Mouse (Mus musculus): ENCODE measurements around the gene Lnx2. TPM values are rescaled to one million over a fixed set of nuclear protein-coding genes. Genes with fewer than 3 reads are reported as not detected.
A peak's percentile ranks its signal among the peaks of the same experiment; 100 is the strongest.

Gene Lnx2
- total and polyA plus RNA-seq, 3 experiments: 20.3 to 30.1 (median 22.9) TPM

- Histone ChIP-seq H3K36me3 (replicated peaks in 1 of 2; ENCODE audit: control insufficient read depth in 1 of 2, insufficient read depth in 1 of 2, low read length in 1 of 2) (peaks cover 23 to 32% of the 10 kb centered on the region in 2 experiments), H3K9ac (ENCODE audit: insufficient read depth, low read depth) (no peak overlapping the region), H3K79me2 (replicated peaks; ENCODE audit: control insufficient read depth, extremely low read depth, insufficient read depth, poor library complexity, severe bottlenecking) (no peaks in the 10 kb centered on the region), H3K4me3 (replicated peaks in 1 of 3; ENCODE audit: low read depth in 2 of 3, low read length in 2 of 3, poor library complexity in 1 of 3) (no peak overlapping the region), H3K27ac (ENCODE audit: insufficient read depth, low read depth) (no peak overlapping the region), H3K4me1 (ENCODE audit: control insufficient read depth in 1 of 2, insufficient read depth in 2 of 2) (peaks cover 0 to 9% of the 10 kb centered on the region in 2 experiments; a peak in 2 of 4 replicates), H3K27me3 (replicated peaks) (no peaks in the 10 kb centered on the region), H3K9me3 (replicated peaks; ENCODE audit: low read length) (no peaks in the 10 kb centered on the region), H3K4me2 (ENCODE audit: insufficient read depth, low read depth, poor library complexity, severe bottlenecking) (peak overlapping the region; percentile 16; the same call in 1 of the 2 replicates)
- dilution Hi-C loops (cut with MboI; ENCODE audit: extremely low pct_ligation_motif_present, extremely low pct_unique_long_range_greater_than_20kb, low sequenced_read_pairs) (no loop called here), in situ Hi-C loops (cut with MboI; ENCODE audit: low pct_ligation_motif_present, low pct_unique_long_range_greater_than_20kb, low sequenced_read_pairs) (no loop called here)
- peak; percentile 11 for DNase-seq (ENCODE audit: extremely low read depth)
- TF ChIP-seq EP300 (IDR thresholded peaks at IDR 0.05; ENCODE audit: low read length) (no peak), POLR2AphosphoS2 (IDR thresholded peaks at IDR 0.05; ENCODE audit: low read depth, low read length) (no peak), IRF4 (IDR thresholded peaks at IDR 0.05; ENCODE audit: low read depth, low read length) (peak; percentile 46; the same call in 1 of the 2 replicates)
These were observed 62.5 kb downstream of the Lnx2 start for GRCm38 (mm10) chr5:147013845-147014244.

- Histone ChIP-seq H3K27ac (ENCODE audit: insufficient read depth, low read depth) (no peak overlapping the region), H3K36me3 (replicated peaks in 1 of 2; ENCODE audit: control insufficient read depth in 1 of 2, insufficient read depth in 1 of 2, low read length in 1 of 2) (peaks cover 4 to 8% of the 10 kb centered on the region in 2 experiments), H3K9ac (ENCODE audit: insufficient read depth, low read depth) (no peak overlapping the region), H3K4me1 (ENCODE audit: control insufficient read depth in 1 of 2, insufficient read depth in 2 of 2) (peaks cover 0 to 9% of the 10 kb centered on the region in 2 experiments; a peak in 2 of 4 replicates), H3K4me3 (replicated peaks in 1 of 3; ENCODE audit: low read depth in 2 of 3, low read length in 2 of 3, poor library complexity in 1 of 3) (no peak overlapping the region), H3K79me2 (replicated peaks; ENCODE audit: control insufficient read depth, extremely low read depth, insufficient read depth, poor library complexity, severe bottlenecking) (no peaks in the 10 kb centered on the region), H3K9me3 (replicated peaks; ENCODE audit: low read length) (no peaks in the 10 kb centered on the region), H3K27me3 (replicated peaks) (no peaks in the 10 kb centered on the region), H3K4me2 (ENCODE audit: insufficient read depth, low read depth, poor library complexity, severe bottlenecking) (no peak overlapping the region)
- in situ Hi-C loops (cut with MboI; ENCODE audit: low pct_ligation_motif_present, low pct_unique_long_range_greater_than_20kb, low sequenced_read_pairs): no loop called here
- TF ChIP-seq TBP (conservative IDR thresholded peaks at IDR 0.05; ENCODE audit: low read depth, low read length): no peak
- TF ChIP-seq ZKSCAN1 (IDR thresholded peaks at IDR 0.05; ENCODE audit: borderline replicate concordance, low read depth, low read length): no peak
- DNase-seq (ENCODE audit: extremely low read depth): no peak
- dilution Hi-C loops (cut with MboI; ENCODE audit: extremely low pct_ligation_motif_present, extremely low pct_unique_long_range_greater_than_20kb, low sequenced_read_pairs): no loop called here
These were observed 65.1 kb downstream of the Lnx2 start for GRCm38 (mm10) chr5:147011333-147011732.

GRCm38 (mm10) chr5:147003303-147003702, 73.1 kb downstream of the Lnx2 start:
- no peak overlapping the region for H3K4me3 ChIP-seq (replicated peaks in 1 of 3; ENCODE audit: low read depth in 2 of 3, low read length in 2 of 3, poor library complexity in 1 of 3)
- DNase-seq (ENCODE audit: extremely low read depth): no peak
- no peaks in the 10 kb centered on the region for H3K4me1 ChIP-seq (ENCODE audit: control insufficient read depth in 1 of 2, insufficient read depth in 2 of 2)
- no peak overlapping the region for H3K4me2 ChIP-seq (ENCODE audit: insufficient read depth, low read depth, poor library complexity, severe bottlenecking)
- H3K27ac ChIP-seq (ENCODE audit: insufficient read depth, low read depth): no peak overlapping the region
- dilution Hi-C loops (cut with MboI; ENCODE audit: extremely low pct_ligation_motif_present, extremely low pct_unique_long_range_greater_than_20kb, low sequenced_read_pairs): no loop called here
- H3K9ac ChIP-seq (ENCODE audit: insufficient read depth, low read depth): no peak overlapping the region
- H3K79me2 ChIP-seq (replicated peaks; ENCODE audit: control insufficient read depth, extremely low read depth, insufficient read depth, poor library complexity, severe bottlenecking): no peaks in the 10 kb centered on the region
- TF ChIP-seq CHD2 (IDR thresholded peaks at IDR 0.05; ENCODE audit: low read length): no peak
- no peak for TF ChIP-seq E2F4 (IDR thresholded peaks at IDR 0.05; ENCODE audit: insufficient replicate concordance, low read depth, low read length)
- no peak for TF ChIP-seq GABPA (IDR thresholded peaks at IDR 0.05; ENCODE audit: insufficient replicate concordance, low read depth, low read length)
- no peak for TF ChIP-seq SIN3A (IDR thresholded peaks at IDR 0.05; ENCODE audit: low read length)
- TF ChIP-seq RCOR1 (conservative IDR thresholded peaks at IDR 0.05; ENCODE audit: low read depth, low read length): no peak
- TF ChIP-seq IRF4 (IDR thresholded peaks at IDR 0.05; ENCODE audit: low read depth, low read length): no peak
- TF ChIP-seq ETS1 (conservative IDR thresholded peaks at IDR 0.05; ENCODE audit: low read depth, low read length): no peak
- H3K9me3 ChIP-seq (replicated peaks; ENCODE audit: low read length): peaks cover 21% of the 10 kb centered on the region
- H3K36me3 ChIP-seq (replicated peaks in 1 of 2; ENCODE audit: control insufficient read depth in 1 of 2, insufficient read depth in 1 of 2, low read length in 1 of 2): no peaks in the 10 kb centered on the region
- H3K27me3 ChIP-seq (replicated peaks): no peaks in the 10 kb centered on the region
- in situ Hi-C loops (cut with MboI; ENCODE audit: low pct_ligation_motif_present, low pct_unique_long_range_greater_than_20kb, low sequenced_read_pairs): no loop called here
